Comparison of ENCODE assay signal across 8 mouse cellular contexts in the genomic region with DNA sequence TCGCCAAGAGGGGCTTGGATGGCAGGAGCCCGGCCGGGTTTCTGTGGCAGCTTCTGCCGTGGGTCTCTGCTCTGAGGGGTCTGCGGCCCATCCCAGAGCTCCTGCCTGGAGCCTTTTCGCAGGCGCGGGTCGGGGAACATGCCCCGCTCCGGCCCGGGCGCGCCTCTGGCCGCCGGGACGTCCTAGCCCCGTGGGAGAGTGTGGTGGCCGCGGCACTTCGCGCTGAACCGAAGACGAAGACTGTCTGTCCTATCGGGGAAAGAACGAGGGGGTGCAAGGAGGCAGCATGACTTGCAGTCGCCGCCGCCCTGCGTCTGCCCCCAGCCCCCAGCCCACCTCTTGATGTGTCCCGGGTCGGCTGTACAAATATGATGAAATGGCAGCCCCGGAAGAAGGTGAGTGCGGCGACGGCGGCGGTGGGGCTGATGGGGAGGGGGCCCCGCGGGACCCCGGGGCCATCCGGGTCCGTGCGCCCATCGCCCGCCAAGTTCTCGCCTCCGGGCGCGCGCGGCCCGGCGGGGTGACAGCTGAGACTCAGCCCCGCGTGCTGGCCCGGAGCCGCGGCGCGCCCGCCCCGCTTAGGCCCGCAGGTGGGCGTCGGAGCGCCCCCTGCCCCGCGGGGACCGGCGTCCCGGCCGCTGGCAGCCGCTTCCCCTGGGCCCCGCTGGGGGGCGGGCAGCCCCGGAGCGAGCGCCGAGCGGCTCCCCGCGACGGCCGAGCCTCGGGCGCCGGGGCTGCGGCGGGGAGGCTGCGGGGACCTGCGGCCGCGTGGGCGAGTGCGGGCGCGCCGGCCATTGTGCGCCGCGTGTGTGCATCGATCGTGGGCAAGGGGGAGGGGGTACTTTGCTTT.
A peak's percentile ranks its signal among the peaks of the same experiment; 100 is the strongest.
DNase-seq lines count a peak whose midpoint lies in the region; ATAC-seq and TF ChIP-seq lines count a peak whose summit lies in the region.

No protein-coding gene starts in this region.

- H3K4me2 ChIP-seq in embryonic facial prominence, embryonic 15.5 days (replicated peaks): peak overlapping the region; percentile 89
- H3K4me2 ChIP-seq in heart, embryonic 15.5 days: peak overlapping the region; percentile 96

- no peaks in the 10 kb centered on the region for H3K36me3 ChIP-seq in E14TG2a.4 (ENCODE audit: insufficient read depth, low read length)
- no peaks in the 10 kb centered on the region for H3K36me3 ChIP-seq in embryonic facial prominence, embryonic 15.5 days
- H3K36me3 ChIP-seq in heart, embryonic 15.5 days: no peaks in the 10 kb centered on the region

- peak; percentile 58 for ATAC-seq in embryonic facial prominence, embryonic 15.5 days (ENCODE audit: insufficient number of reproducible peaks, low FRiP score, low TSS enrichment, low read depth)
- ATAC-seq in heart, embryonic 15.5 days (replicated peaks; ENCODE audit: insufficient number of reproducible peaks, insufficient read depth, low FRiP score, low read depth): peak; percentile 60

- H3K4me1 ChIP-seq in E14TG2a.4 (replicated peaks; ENCODE audit: low read depth, low read length): peaks cover 13% of the 10 kb centered on the region
- peaks cover 18% of the 10 kb centered on the region for H3K4me1 ChIP-seq in embryonic facial prominence, embryonic 15.5 days
- peaks cover 14% of the 10 kb centered on the region for H3K4me1 ChIP-seq in heart, embryonic 15.5 days (replicated peaks)

- H3K27me3 ChIP-seq in E14TG2a.4 (ENCODE audit: insufficient read depth, low read length): peaks cover 59% of the 10 kb centered on the region
- H3K27me3 ChIP-seq in embryonic facial prominence, embryonic 15.5 days: no peaks in the 10 kb centered on the region
- 0 out of 2 replicates have a peak, but pooled peaks cover 2% of the 10 kb centered on the region for H3K27me3 ChIP-seq in heart, embryonic 15.5 days

- peak overlapping the region; percentile 72 for H3K9ac ChIP-seq in embryonic facial prominence, embryonic 15.5 days
- H3K9ac ChIP-seq in heart, embryonic 15.5 days: peak overlapping the region; percentile 81

- DNase-seq in adrenal gland, postnatal 10 days: peak; percentile 60
- DNase-seq in kidney, postnatal 14 days: peak; percentile 53
- peak; percentile 56 for DNase-seq in lung, postnatal 14 days
- DNase-seq in retina, embryonic 14.5 days (ENCODE audit: low spot score): peak; percentile 67
- peak; percentile 39 for DNase-seq in yolk sac, embryonic 10.5 days (ENCODE audit: low spot score)

- peak overlapping the region; percentile 95 for H3K27ac ChIP-seq in embryonic facial prominence, embryonic 15.5 days (replicated peaks)
- peak overlapping the region; percentile 90 for H3K27ac ChIP-seq in heart, embryonic 15.5 days

- peak overlapping the region; percentile 83 for H3K4me3 ChIP-seq in E14TG2a.4 (replicated peaks; ENCODE audit: low read length)
- peak overlapping the region; percentile 71 for H3K4me3 ChIP-seq in embryonic facial prominence, embryonic 15.5 days (replicated peaks)
- peak overlapping the region; percentile 81 for H3K4me3 ChIP-seq in heart, embryonic 15.5 days

- H3K9me3 ChIP-seq in E14TG2a.4 (ENCODE audit: low read length): peaks cover 5% of the 10 kb centered on the region; the same call in 1 of the 2 replicates
- H3K9me3 ChIP-seq in embryonic facial prominence, embryonic 15.5 days (replicated peaks): 0 out of 2 replicates have a peak, but pooled peaks cover 3% of the 10 kb centered on the region
- no peaks in the 10 kb centered on the region for H3K9me3 ChIP-seq in heart, embryonic 15.5 days (replicated peaks)

- under 1% methylated on average over 102 of the region's 104 CpGs for WGBS in embryonic facial prominence, embryonic 15.5 days
- under 1% methylated on average over 103 of the region's 104 CpGs for WGBS in heart, embryonic 15.5 days

- no peak for TF ChIP-seq CTCF in E14TG2a.4 (conservative IDR thresholded peaks at IDR 0.05; ENCODE audit: low read length)

Comparison
In these comparisons a context has a peak if more than half of its experiments do, and no peak if none do; other contexts are left out.
1. Peak in every context shown above with its lines: DNase-seq, ATAC-seq, H3K4me3 ChIP-seq and H3K27ac ChIP-seq.